Mouse (Mus musculus) lung, postnatal 0 days (tissue): ENCODE measurements around the gene Kif1c. TPM values are rescaled to one million over a fixed set of nuclear protein-coding genes. Genes with fewer than 3 reads are reported as not detected.

Source experiments
- ATAC-seq: fragments of 200-750 bp; cut with Nextera tagmentation; 2 replicates; pipeline ENCODE4 v1.8.0; 2017; ENCODE audit warnings: moderate library complexity
- DNase-seq: peaks from one replicate; pipeline ENCODE4 v3.0.0-alpha.2; 2016; ENCODE audit warnings: low spot score
- H3K27ac ChIP-seq: fragments of 300-500 bp; sonication (generic); 2 replicates; pipeline ENCODE4 v1.5.1; 2014; ENCODE audit warnings: antibody characterized with exemption, mild to moderate bottlenecking, low read length, mixed read lengths
- H3K27me3 ChIP-seq: fragments of 300-500 bp; sonication (generic); replicated peaks from 2 replicates; pipeline ENCODE4 v1.6.1; 2014; ENCODE audit warnings: low read length, mixed read lengths; ENCODE audit not compliant: insufficient read depth
- H3K36me3 ChIP-seq: fragments of 300-500 bp; sonication (generic); 2 replicates; pipeline ENCODE4 v1.6.1; 2014; ENCODE audit warnings: low read length, mixed read lengths; ENCODE audit not compliant: insufficient read depth
- H3K4me1 ChIP-seq: fragments of 300-500 bp; sonication (generic); 2 replicates; pipeline ENCODE4 v1.6.1; 2014; ENCODE audit warnings: antibody characterized with exemption, low read depth, low read length, mixed read lengths; ENCODE audit not compliant: insufficient read depth
- H3K4me2 ChIP-seq: fragments of 300-500 bp; sonication (generic); replicated peaks from 2 replicates; pipeline ENCODE4 v1.6.1; 2014; ENCODE audit warnings: low read depth, mild to moderate bottlenecking, low read length, moderate library complexity, mixed read lengths
- H3K4me3 ChIP-seq: fragments of 300-500 bp; sonication (generic); 2 replicates; pipeline ENCODE4 v1.5.1; 2014; ENCODE audit warnings: low read depth, low read length
- H3K9ac ChIP-seq: fragments of 300-500 bp; sonication (generic); replicated peaks from 2 replicates; pipeline ENCODE4 v1.6.1; 2014; ENCODE audit warnings: low read depth, mild to moderate bottlenecking
- H3K9me3 ChIP-seq: fragments of 300-500 bp; sonication (generic); 2 replicates; pipeline ENCODE4 v1.6.1; 2016; ENCODE audit warnings: low read length, mixed read lengths
- CTCF ChIP-seq: IDR thresholded peaks from 2 replicates; pipeline ENCODE4 v1.5.1; 2016; ENCODE audit warnings: antibody characterized with exemption, mild to moderate bottlenecking
- EP300 ChIP-seq: IDR thresholded peaks from 2 replicates; pipeline ENCODE4 v1.6.1; 2016; ENCODE audit warnings: antibody characterized with exemption, mild to moderate bottlenecking, control low read depth
- WGBS: fragments of 180-500 bp; shearing (Covaris S2); extraction: QIAGEN DNeasy Blood & Tissue Kit; methylation state at CpG from one replicate; pipeline ENCODE4 v1.1.7; 2014; 5-methylcytosine and 5-hydroxymethylcytosine counted together
- polyA plus RNA-seq: library from polyadenylated mRNA; unstranded; fragments of >200 nt; fragmentation: Nextera tagmentation; extraction: Ambion mirVana; gene quantifications from 2 replicates; pipeline ENCODE4 v1.2.1, GENCODE M21; 2015

The Kif1c gene
- polyA plus RNA-seq, 1 experiment from 2014 or later, result 4.8 TPM

DNA sequence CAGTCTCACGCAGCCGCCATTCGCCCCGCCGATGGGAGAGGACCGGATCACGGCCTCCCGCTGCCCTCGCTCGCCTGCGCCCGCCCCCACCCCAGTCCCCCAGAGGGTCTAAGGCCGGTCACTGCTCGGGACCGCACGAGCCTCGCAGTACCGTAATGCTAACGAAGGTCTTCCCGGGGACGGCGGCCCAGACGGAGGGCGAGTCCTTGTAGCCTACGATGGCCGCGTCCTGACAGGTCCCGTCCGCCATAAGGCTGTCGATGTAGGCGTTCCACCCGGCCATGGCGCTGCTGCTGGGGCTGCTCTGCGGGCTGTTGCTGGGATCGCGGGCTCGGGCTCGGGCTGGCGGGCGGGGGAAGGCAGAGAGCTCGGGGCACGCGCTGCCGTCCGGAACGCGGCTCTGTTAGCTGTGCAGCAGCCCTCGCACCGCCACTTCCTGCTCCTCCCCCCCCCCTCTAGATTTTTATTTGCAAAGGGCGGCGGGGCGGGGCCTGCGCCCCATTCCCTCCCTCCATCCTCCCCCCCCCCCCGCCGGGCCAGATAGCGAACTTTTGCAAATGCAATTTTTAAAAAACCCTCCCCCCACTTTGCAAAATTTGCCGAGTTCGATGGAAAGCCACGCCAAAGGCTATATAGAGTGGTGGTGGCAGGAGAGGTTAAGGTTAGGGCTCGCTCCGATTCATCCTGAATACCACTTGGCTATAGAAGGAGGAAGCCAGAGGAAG, 46.0 kb upstream of the Kif1c start, which contains the start of gene Pfn1:
Pfn1 (minus strand) TSS at position 447 of the 725 bp plus-strand sequence.
- H3K9me3 ChIP-seq, result no peaks in the 10 kb centered on the region
- H3K27me3 ChIP-seq, result no peaks in the 10 kb centered on the region
- peak; percentile 73 for ATAC-seq
- peak within 1 kb of the TSS; percentile 98 for H3K9ac ChIP-seq
- TF ChIP-seq EP300, result peak; percentile 48; the same call in 1 of the 2 replicates
- no peak for TF ChIP-seq CTCF
- peak; percentile 94 for DNase-seq
- peak within 1 kb of the TSS; percentile 99 for H3K4me3 ChIP-seq
- H3K36me3 ChIP-seq, result peaks cover 25% of the 10 kb centered on the region
- under 1% methylated on average over 34 of the region's 61 CpGs for WGBS
- peaks cover 22% of the 10 kb centered on the region for H3K4me1 ChIP-seq
- peak within 1 kb of the TSS; percentile 74 for H3K4me2 ChIP-seq
- peak within 1 kb of the TSS; percentile 99 for H3K27ac ChIP-seq

DNA sequence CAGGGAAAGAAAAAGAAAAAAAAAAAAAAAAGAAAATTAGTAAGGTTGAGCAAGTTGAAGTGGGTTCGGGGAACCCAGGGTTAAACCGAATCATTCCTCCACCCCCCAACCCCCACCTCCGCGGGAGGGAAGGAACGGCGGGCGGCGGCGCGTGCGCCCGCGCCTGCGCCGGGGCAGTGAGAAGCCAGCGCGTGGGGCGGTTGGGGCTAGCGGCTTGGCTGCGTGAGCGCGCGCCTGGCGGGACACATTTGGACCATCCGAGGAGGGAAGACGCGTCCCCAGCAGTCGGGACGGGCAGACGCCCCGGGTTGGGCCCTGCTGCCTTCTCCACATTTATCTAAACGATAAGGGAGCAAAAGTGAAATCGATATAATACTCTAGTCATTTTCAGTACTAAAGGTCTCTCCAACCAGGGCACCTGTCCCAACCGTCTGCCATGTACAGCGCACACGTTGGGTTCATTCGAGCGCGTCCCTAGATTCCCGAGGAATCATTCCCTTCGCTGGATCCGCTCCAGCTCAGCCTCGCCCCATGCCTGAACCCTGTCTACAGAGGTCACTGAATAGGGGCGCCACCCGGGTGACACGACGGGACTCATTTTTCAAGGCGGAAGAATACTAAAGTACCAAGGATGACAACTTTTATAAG, 45.3 kb upstream of the Kif1c start:
- peaks cover 22% of the 10 kb centered on the region for H3K4me1 ChIP-seq
- peak overlapping the region; percentile 99 for H3K27ac ChIP-seq
- peak; percentile 94 for DNase-seq
- H3K9me3 ChIP-seq, result no peaks in the 10 kb centered on the region
- peaks cover 18% of the 10 kb centered on the region for H3K36me3 ChIP-seq
- WGBS, result under 1% methylated on average over 48 of the region's 48 CpGs
- H3K9ac ChIP-seq, result peak overlapping the region; percentile 98; the same call in 1 of the 2 replicates
- H3K4me3 ChIP-seq, result peak overlapping the region; percentile 99
- peak; percentile 22; the same call in 1 of the 2 replicates for TF ChIP-seq EP300
- TF ChIP-seq CTCF, result no peak
- ATAC-seq, result peak; percentile 71
- H3K27me3 ChIP-seq, result no peaks in the 10 kb centered on the region
- H3K4me2 ChIP-seq, result peak overlapping the region; percentile 74

DNA sequence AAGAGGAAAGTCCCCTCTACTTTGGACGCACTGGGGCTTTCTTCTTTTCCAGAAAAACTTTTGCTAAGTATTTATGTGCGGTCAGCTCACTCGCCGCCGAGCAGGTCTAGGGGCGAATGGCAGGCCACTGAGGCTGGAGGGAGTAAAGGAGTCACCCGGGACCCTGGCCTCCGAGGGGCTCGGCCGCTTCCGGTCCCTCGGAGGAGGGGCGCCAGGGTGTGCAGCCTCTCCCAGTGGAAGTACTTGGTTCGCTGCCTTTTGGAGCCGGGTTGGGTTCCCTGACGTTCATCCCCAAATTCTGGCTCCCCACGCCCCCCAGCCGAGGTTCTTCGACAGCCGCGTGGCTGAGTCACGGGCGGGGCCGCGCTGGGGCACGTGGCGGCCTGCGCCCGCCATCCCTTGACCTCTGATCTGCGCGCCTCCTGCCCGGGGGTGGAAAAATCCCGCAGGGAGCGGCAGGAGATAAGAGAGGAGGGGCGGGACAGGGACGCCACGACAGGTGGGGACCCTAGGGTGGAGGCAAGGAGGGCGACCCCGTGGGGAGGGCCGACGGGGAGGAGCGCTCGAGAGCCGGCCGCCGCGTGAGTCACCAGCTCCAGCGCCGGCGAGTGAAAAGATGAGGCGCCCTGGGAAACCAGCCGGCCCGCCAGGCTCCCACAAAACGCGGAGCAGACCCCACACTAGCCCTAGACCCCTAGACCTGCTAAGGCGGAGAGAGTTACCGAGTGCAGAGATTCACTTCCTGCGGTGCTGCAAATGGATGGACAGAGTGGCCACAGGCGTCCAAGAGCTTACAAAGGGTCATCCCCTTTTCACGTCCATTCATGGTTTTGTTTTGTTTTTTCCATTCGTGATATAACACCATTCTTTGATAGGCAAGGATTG, 44.5 kb upstream of the Kif1c start:
- H3K27ac ChIP-seq, result peak overlapping the region; percentile 99
- H3K4me1 ChIP-seq, result peaks cover 22% of the 10 kb centered on the region
- WGBS, result under 1% methylated on average over 53 of the region's 61 CpGs
- DNase-seq (peak; percentile 67), ATAC-seq (peak; percentile 15)
- no peaks in the 10 kb centered on the region for H3K9me3 ChIP-seq
- TF ChIP-seq EP300, result peak; percentile 2; the same call in 1 of the 2 replicates
- no peak for TF ChIP-seq CTCF
- H3K27me3 ChIP-seq, result no peaks in the 10 kb centered on the region
- peaks cover 13% of the 10 kb centered on the region for H3K36me3 ChIP-seq
- peak overlapping the region; percentile 10 for H3K9ac ChIP-seq
- H3K4me2 ChIP-seq, result peak overlapping the region; percentile 74
- H3K4me3 ChIP-seq, result peak overlapping the region; percentile 99

DNA sequence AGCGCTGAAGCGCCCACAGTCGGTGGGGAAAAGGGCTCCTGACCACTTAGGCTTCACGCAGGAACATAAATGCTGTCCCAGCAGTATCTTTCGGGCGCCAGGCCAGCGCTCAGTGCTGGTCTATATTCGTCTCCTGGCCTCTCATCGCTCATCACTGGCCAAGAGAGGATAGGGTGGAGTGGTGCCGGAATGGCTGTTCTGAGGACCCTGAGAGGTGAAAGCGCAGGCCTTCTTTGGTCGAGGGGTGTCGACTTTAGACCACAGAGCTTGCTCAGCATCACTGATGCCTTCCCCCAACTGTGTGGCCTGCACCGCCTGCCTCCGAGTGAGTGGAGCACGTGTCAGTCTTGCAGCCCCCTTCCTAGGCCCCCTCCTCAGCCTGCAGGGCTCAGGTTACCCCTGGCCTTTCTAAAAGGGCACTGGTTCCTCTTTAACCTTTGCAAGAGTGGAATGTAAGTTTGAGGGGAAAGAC, 43.9 kb upstream of the Kif1c start:
- H3K4me3 ChIP-seq, result peak overlapping the region; percentile 99
- peak overlapping the region; percentile 99 for H3K27ac ChIP-seq
- TF ChIP-seq EP300 (no peak), CTCF (no peak)
- H3K9ac ChIP-seq, result peak overlapping the region; percentile 10
- DNase-seq (peak; percentile 41), ATAC-seq (no peak)
- H3K4me2 ChIP-seq, result peak overlapping the region; percentile 74
- H3K36me3 ChIP-seq, result peaks cover 6% of the 10 kb centered on the region; the same call in 1 of the 2 replicates
- H3K4me1 ChIP-seq, result peaks cover 19% of the 10 kb centered on the region
- no peaks in the 10 kb centered on the region for H3K9me3 ChIP-seq
- no peaks in the 10 kb centered on the region for H3K27me3 ChIP-seq
- 12% methylated on average over 16 of the region's 16 CpGs for WGBS

DNA sequence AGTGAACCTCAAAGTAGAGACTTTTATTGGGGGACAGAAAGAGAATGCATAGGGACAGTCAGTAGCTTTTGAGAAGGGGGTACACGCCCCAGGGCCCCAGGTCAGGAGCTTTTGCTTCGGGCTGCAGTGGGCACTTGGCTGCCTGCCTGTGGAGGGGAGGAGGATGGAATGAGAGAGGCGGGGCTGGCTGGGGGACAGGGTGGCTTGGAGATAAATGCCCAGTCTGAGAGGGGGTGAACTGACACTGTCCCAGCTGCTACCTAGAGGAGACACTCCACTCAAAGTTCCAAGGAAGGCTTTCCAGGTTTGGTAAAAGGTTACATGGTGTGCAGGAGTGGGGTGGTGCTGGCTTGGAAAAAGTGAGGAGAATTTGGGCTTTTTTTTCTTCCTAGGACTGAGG, 43.4 kb upstream of the Kif1c start, which contains the start of gene Eno3:
Eno3 (plus strand) TSS at position 239 of the 400 bp plus-strand sequence.
- H3K4me3 ChIP-seq, result peak within 1 kb of the TSS; percentile 99
- H3K36me3 ChIP-seq, result peaks cover 4% of the 10 kb centered on the region; the same call in 1 of the 2 replicates
- 18% methylated on average over 3 of the region's 3 CpGs for WGBS
- DNase-seq, result no peak
- H3K4me1 ChIP-seq, result peaks cover 17% of the 10 kb centered on the region
- no peaks in the 10 kb centered on the region for H3K27me3 ChIP-seq
- H3K9ac ChIP-seq, result peak within 1 kb of the TSS; percentile 10
- H3K27ac ChIP-seq, result peak within 1 kb of the TSS; percentile 99
- no peak for TF ChIP-seq CTCF
- TF ChIP-seq EP300, result no peak
- no peak for ATAC-seq
- peak within 1 kb of the TSS; percentile 74 for H3K4me2 ChIP-seq
- H3K9me3 ChIP-seq, result no peaks in the 10 kb centered on the region
